Mouse (Mus musculus) gastrocnemius, adult 2 months (tissue): ENCODE results near the gene Syncrip. TPM values are rescaled to one million over a fixed set of nuclear protein-coding genes. Genes with fewer than 3 reads are reported as not detected.

Experiments
- DNase-seq: peaks from one replicate; pipeline ENCODE4 v3.0.0; 2022
- H3K27ac ChIP-seq: fragments of 200-600 bp; 2 replicates; pipeline ENCODE4 v1.8.1; 2022; ENCODE audit warnings: mild to moderate bottlenecking
- H3K4me3 ChIP-seq: fragments of 200-600 bp; 2 replicates; pipeline ENCODE4 v1.8.1; 2022; ENCODE audit warnings: mild to moderate bottlenecking, moderate library complexity
- CTCF ChIP-seq: fragments of 200-600 bp; IDR thresholded peaks from 2 replicates; pipeline ENCODE4 v1.8.1; 2022; ENCODE audit warnings: antibody characterized with exemption, mild to moderate bottlenecking, moderate library complexity
- intact Hi-C: fragments of 180-260 bp; cut with DNase I; formaldehyde crosslinking; loops from one replicate; pipeline ENCODE4 v1.15.1; 2025
- total RNA-seq, 2 experiments: library from RNA; stranded (reverse); gene quantifications; 2 replicates each; pipeline ENCODE4 v1.2.3; 2021

Gene Syncrip
- total RNA-seq, 2 experiments from 2014 or later: 59.4 to 65.0 TPM

- no peak for TF ChIP-seq CTCF
- intact Hi-C loops: no loop called here
- H3K27ac ChIP-seq: peak overlapping the region; percentile 91
- no peak for DNase-seq
- peak overlapping the region; percentile 83 for H3K4me3 ChIP-seq
Measured at GRCm38 (mm10) chr9:88520122-88520848, 37.9 kb upstream of the Syncrip start.

- TF ChIP-seq CTCF: no peak
- Histone ChIP-seq H3K4me3 (no peak overlapping the region), H3K27ac (peak overlapping the region; percentile 91)
- DNase-seq: no peak
- intact Hi-C loops: no loop called here
Measured at GRCm38 (mm10) chr9:88519390-88520121, 37.2 kb upstream of the Syncrip start.

GRCm38 (mm10) chr9:88516361-88516995, 34.1 kb upstream of the Syncrip start:
- Histone ChIP-seq H3K4me3 (no peak overlapping the region), H3K27ac (no peak overlapping the region)
- intact Hi-C loops: no loop called here
- no peak for TF ChIP-seq CTCF
- DNase-seq: no peak

GRCm38 (mm10) chr9:88515546-88515945, 33.2 kb upstream of the Syncrip start:
- TF ChIP-seq CTCF: no peak
- Histone ChIP-seq H3K27ac (no peak overlapping the region), H3K4me3 (no peak overlapping the region)
- intact Hi-C loops: no loop called here
- no peak for DNase-seq

- Histone ChIP-seq H3K27ac (no peak overlapping the region), H3K4me3 (no peak overlapping the region)
- no peak for TF ChIP-seq CTCF
- intact Hi-C loops: no loop called here
- DNase-seq: no peak
Measured at GRCm38 (mm10) chr9:88501846-88502245, 19.5 kb upstream of the Syncrip start.

GRCm38 (mm10) chr9:88500112-88500511, 17.7 kb upstream of the Syncrip start:
- Histone ChIP-seq H3K4me3 (no peak overlapping the region), H3K27ac (no peak overlapping the region)
- no peak for TF ChIP-seq CTCF
- no peak for DNase-seq
- intact Hi-C loops: no loop called here

- Histone ChIP-seq H3K4me3 (no peak overlapping the region), H3K27ac (no peak overlapping the region)
- intact Hi-C loops: no loop called here
- DNase-seq: no peak
- no peak for TF ChIP-seq CTCF
Measured at GRCm38 (mm10) chr9:88492522-88492921, 10.1 kb upstream of the Syncrip start.

- no peak for TF ChIP-seq CTCF
- intact Hi-C loops: loop anchor here (5.0 kb wide), 1 partner anchor 47 kb away; the partner anchor contains the start of gene Snx14
- peak overlapping the region; percentile 99 for H3K27ac ChIP-seq
- DNase-seq: no peak
- H3K4me3 ChIP-seq: no peak overlapping the region
Measured at GRCm38 (mm10) chr9:88484531-88484930, 2.2 kb upstream of the Syncrip start.

GRCm38 (mm10) chr9:88482829-88483396, 539 bp upstream of the Syncrip start:
- intact Hi-C loops: loop anchor here (1.0 to 5.0 kb wide), 2 partner anchors 39 to 46 kb away; partner anchors contain the start of gene Snx14
- peak overlapping the region; percentile 96 for H3K4me3 ChIP-seq
- TF ChIP-seq CTCF: no peak
- peak overlapping the region; percentile 99 for H3K27ac ChIP-seq
- peak; percentile 92 for DNase-seq

- DNase-seq: no peak
- no peak for TF ChIP-seq CTCF
Measured at GRCm38 (mm10) chr9:88481791-88482160, 598 bp downstream of the Syncrip start.

GRCm38 (mm10) chr9:88481061-88481790, 1.1 kb downstream of the Syncrip start:
- TF ChIP-seq CTCF: no peak
- H3K27ac ChIP-seq: peak overlapping the region; percentile 99
- intact Hi-C loops: loop anchor here (2.0 to 5.0 kb wide), 2 partner anchors 44 to 66 kb away; partner anchors contain the start of gene Snx14

More at GRCm38 (mm10) chr9:88481791-88482160, 598 bp downstream of the Syncrip start:
- intact Hi-C loops: loop anchor here (2.0 to 5.0 kb wide), 2 partner anchors 44 to 65 kb away; partner anchors contain the start of gene Snx14
- peak overlapping the region; percentile 96 for H3K4me3 ChIP-seq
- peak overlapping the region; percentile 99 for H3K27ac ChIP-seq

GRCm38 (mm10) chr9:88480120-88480519, 2.3 kb downstream of the Syncrip start:
- peak overlapping the region; percentile 99 for H3K27ac ChIP-seq
- intact Hi-C loops: loop anchor here (2.0 to 5.0 kb wide), 2 partner anchors 43 to 67 kb away; partner anchors contain the start of gene Snx14
- no peak for TF ChIP-seq CTCF
- DNase-seq: no peak
- peak overlapping the region; percentile 96 for H3K4me3 ChIP-seq

More at GRCm38 (mm10) chr9:88481061-88481790, 1.1 kb downstream of the Syncrip start:
- peak; percentile 70 for DNase-seq
- peak overlapping the region; percentile 96 for H3K4me3 ChIP-seq
